Mouse (Mus musculus): ENCODE results near the gene Lysmd2. TPM values are rescaled to one million over a fixed set of nuclear protein-coding genes. Genes with fewer than 3 reads are reported as not detected.
A peak's percentile ranks its signal among the peaks of the same experiment; 100 is the strongest.

Gene Lysmd2
- polyA plus RNA-seq, 1 experiment from 2014 or later: 26.6 TPM

DNA sequence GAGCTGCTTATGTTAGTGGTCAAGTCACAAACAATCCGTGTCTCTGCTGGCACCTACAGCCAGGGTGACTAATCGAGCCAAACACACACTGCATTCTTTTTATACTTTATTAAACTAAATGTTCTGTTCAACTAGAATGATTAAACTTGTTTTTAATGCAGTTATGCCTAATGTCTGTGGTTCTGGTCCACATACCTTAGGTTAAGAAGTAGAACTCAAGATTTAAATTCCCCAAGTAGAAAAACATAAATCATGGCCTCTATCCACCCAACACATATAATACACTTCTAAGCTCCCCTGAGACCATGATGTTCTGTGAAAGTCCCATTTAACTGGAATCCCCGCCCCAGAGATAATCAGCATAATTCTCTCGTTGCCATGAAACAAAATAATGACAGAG, 54.1 kb downstream of the Lysmd2 start:
- no peak overlapping the region for H3K9ac ChIP-seq (ENCODE audit: low read length)
- no peaks in the 10 kb centered on the region for H3K4me1 ChIP-seq (replicated peaks; ENCODE audit: control insufficient read depth, insufficient read depth, low read length)
- no peaks in the 10 kb centered on the region for H3K27me3 ChIP-seq (replicated peaks; ENCODE audit: control insufficient read depth, insufficient read depth, low read length)
- no peaks in the 10 kb centered on the region for H3K36me3 ChIP-seq (ENCODE audit: control insufficient read depth, insufficient read depth, low read length)
- H3K4me3 ChIP-seq (ENCODE audit: low read depth, low read length): no peak overlapping the region
- H3K9me3 ChIP-seq (ENCODE audit: control insufficient read depth, low read length): no peaks in the 10 kb centered on the region
- DNase-seq (ENCODE audit: low spot score) (no peak), ATAC-seq (replicated peaks; ENCODE audit: low FRiP score, low TSS enrichment, low read depth) (no peak)
- H3K27ac ChIP-seq (ENCODE audit: low read depth): no peak overlapping the region
- WGBS: 72% methylated on average over 4 of the region's 4 CpGs
- H3K4me2 ChIP-seq (ENCODE audit: low read length): no peak overlapping the region

DNA sequence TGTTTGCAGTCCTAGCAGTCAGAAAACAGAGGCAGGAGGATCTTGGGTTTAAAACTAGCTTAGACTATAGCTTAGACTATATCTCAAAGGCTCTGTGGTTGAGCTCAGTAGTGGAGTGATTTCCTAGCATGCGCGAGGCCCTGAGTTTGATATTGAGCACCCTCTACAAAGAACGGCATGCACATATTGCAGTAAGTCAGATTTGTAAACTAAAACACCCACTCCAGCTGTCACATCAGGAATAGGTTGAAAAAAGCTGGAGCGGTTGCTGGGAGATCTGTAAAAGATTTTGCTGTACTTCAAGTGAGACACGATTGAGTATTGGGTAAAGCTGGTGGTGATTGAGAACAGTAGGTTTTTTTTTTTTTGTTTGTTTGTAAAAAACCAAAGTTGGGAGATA, 55.1 kb downstream of the Lysmd2 start:
- WGBS: 84% methylated on average over 5 of the region's 5 CpGs
- H3K27me3 ChIP-seq (replicated peaks; ENCODE audit: control insufficient read depth, insufficient read depth, low read length): no peaks in the 10 kb centered on the region
- ATAC-seq (replicated peaks; ENCODE audit: low FRiP score, low TSS enrichment, low read depth) (no peak), DNase-seq (ENCODE audit: low spot score) (no peak)
- H3K4me3 ChIP-seq (ENCODE audit: low read depth, low read length): no peak overlapping the region
- no peak overlapping the region for H3K27ac ChIP-seq (ENCODE audit: low read depth)
- H3K9ac ChIP-seq (ENCODE audit: low read length): no peak overlapping the region
- no peaks in the 10 kb centered on the region for H3K4me1 ChIP-seq (replicated peaks; ENCODE audit: control insufficient read depth, insufficient read depth, low read length)
- H3K4me2 ChIP-seq (ENCODE audit: low read length): no peak overlapping the region
- no peaks in the 10 kb centered on the region for H3K36me3 ChIP-seq (ENCODE audit: control insufficient read depth, insufficient read depth, low read length)
- H3K9me3 ChIP-seq (ENCODE audit: control insufficient read depth, low read length): no peaks in the 10 kb centered on the region

DNA sequence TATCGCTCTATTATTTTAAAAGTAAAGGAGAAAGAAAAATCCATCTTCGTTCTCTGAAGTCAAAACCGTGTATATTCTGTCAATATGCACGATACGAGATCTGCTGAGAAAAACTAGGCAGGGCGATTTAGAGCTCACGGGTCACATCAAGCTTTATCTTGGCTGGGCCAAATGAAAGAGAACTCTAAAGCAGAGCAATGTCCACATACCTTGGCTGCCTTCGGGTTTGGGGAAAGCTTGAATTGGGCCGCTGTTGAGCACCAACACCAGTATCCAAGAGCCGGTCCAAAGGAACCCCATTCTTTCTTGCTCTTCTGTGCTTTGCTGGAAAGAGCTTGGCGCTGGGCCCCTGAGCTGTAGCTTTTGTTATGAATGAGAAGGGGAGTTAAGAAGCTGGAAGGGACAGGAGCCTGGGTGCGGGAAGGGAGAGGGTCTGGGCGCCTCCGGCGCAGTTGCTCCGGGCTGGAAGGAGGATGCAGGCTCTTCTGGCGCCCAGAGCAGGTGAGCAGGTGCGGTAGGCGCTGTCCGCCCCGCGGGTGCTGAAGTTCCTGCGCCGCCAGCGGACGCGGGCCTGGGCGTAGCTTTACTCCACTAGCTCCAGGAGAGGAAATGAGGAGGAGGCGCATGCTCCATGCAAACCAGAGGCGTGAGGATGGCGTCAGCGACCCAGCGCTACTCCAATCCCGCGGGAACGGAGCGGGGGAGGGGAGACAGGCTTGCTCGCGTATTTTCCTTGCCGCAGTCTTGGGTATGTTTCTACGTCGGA, 58.1 kb downstream of the Lysmd2 start, which contains the start of gene Scg3:
Gene Scg3 (minus strand): TSS at position 631 of the 766 bp plus-strand sequence.
- DNase-seq (ENCODE audit: low spot score) (peak; percentile 96), ATAC-seq (replicated peaks; ENCODE audit: low FRiP score, low TSS enrichment, low read depth) (peak; percentile 91)
- H3K27me3 ChIP-seq (replicated peaks; ENCODE audit: control insufficient read depth, insufficient read depth, low read length): no peaks in the 10 kb centered on the region
- H3K36me3 ChIP-seq (ENCODE audit: control insufficient read depth, insufficient read depth, low read length): no peaks in the 10 kb centered on the region
- peak within 1 kb of the TSS; percentile 53 for H3K4me2 ChIP-seq (ENCODE audit: low read length)
- no peak within 1 kb of the TSS for H3K27ac ChIP-seq (ENCODE audit: low read depth)
- H3K9ac ChIP-seq (ENCODE audit: low read length): no peak within 1 kb of the TSS
- peak within 1 kb of the TSS; percentile 25 for H3K4me3 ChIP-seq (ENCODE audit: low read depth, low read length)
- no peaks in the 10 kb centered on the region for H3K4me1 ChIP-seq (replicated peaks; ENCODE audit: control insufficient read depth, insufficient read depth, low read length)
- no peaks in the 10 kb centered on the region for H3K9me3 ChIP-seq (ENCODE audit: control insufficient read depth, low read length)
- WGBS: 9% methylated on average over 41 of the region's 42 CpGs

DNA sequence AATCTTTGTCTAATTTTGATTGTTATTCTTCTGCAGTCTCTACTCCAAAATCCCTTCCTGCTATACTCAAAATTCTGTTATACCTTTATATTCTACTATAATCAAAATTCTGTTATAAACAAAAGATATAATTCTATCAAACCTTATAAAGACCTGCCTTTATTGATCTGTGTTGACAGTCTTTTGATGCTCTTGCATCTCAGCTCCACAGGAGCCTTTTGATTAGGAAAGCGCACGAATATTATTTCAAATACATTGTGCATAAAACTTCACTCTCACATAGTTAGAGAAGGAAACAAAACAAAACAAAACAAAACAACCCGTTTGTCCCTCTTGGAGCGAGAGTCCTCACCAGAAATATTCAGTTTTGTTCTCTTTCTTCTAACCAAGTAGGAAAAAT, 58.8 kb downstream of the Lysmd2 start:
- Histone ChIP-seq H3K9ac (ENCODE audit: low read length) (no peak overlapping the region), H3K4me1 (replicated peaks; ENCODE audit: control insufficient read depth, insufficient read depth, low read length) (no peaks in the 10 kb centered on the region), H3K4me2 (ENCODE audit: low read length) (peak overlapping the region; percentile 53), H3K4me3 (ENCODE audit: low read depth, low read length) (peak overlapping the region; percentile 25), H3K9me3 (ENCODE audit: control insufficient read depth, low read length) (no peaks in the 10 kb centered on the region), H3K27ac (ENCODE audit: low read depth) (no peak overlapping the region), H3K36me3 (ENCODE audit: control insufficient read depth, insufficient read depth, low read length) (no peaks in the 10 kb centered on the region), H3K27me3 (replicated peaks; ENCODE audit: control insufficient read depth, insufficient read depth, low read length) (no peaks in the 10 kb centered on the region)
- DNase-seq (ENCODE audit: low spot score): no peak
- ATAC-seq (replicated peaks; ENCODE audit: low FRiP score, low TSS enrichment, low read depth): no peak
- 68% methylated on average over 4 of the region's 4 CpGs for WGBS

DNA sequence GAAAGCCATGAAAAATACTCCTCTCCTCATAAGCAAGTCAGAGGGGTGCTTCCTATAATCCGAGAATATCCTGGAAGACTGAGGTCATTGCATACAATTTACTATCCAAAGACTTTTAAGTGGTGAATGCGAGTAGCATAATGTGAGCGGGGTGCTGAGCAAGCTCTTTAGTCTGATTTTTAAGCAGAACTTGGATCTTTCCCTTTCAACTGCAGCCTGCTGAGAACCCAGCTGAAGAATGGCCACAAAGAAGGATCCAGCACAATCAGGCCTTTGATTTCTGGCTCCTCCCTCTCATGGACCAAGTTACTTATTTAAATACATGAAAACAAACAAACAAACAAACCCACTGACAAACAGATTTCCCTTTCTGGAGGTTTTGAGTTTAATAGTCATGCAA, 59.2 kb downstream of the Lysmd2 start:
- Histone ChIP-seq H3K9ac (ENCODE audit: low read length) (no peak overlapping the region), H3K36me3 (ENCODE audit: control insufficient read depth, insufficient read depth, low read length) (no peaks in the 10 kb centered on the region), H3K27me3 (replicated peaks; ENCODE audit: control insufficient read depth, insufficient read depth, low read length) (no peaks in the 10 kb centered on the region), H3K4me2 (ENCODE audit: low read length) (no peak overlapping the region), H3K9me3 (ENCODE audit: control insufficient read depth, low read length) (peaks cover under 1% of the 10 kb centered on the region; the same call in 1 of the 2 replicates), H3K27ac (ENCODE audit: low read depth) (no peak overlapping the region), H3K4me3 (ENCODE audit: low read depth, low read length) (no peak overlapping the region), H3K4me1 (replicated peaks; ENCODE audit: control insufficient read depth, insufficient read depth, low read length) (no peaks in the 10 kb centered on the region)
- WGBS: 74% methylated on average over 3 of the region's 3 CpGs
- DNase-seq (ENCODE audit: low spot score) (no peak), ATAC-seq (replicated peaks; ENCODE audit: low FRiP score, low TSS enrichment, low read depth) (no peak)

Other genes starting within 250 kb of the Lysmd2 start
- gene Mapk6, start 215.7 kb upstream of the Lysmd2 start, polyA plus RNA-seq (2014; fragmentation: Nextera tagmentation; extraction: Ambion mirVana): 66.3 and 73.1 TPM in 2 replicates
- gene Leo1, start 184.2 kb upstream of the Lysmd2 start, polyA plus RNA-seq (2014; fragmentation: Nextera tagmentation; extraction: Ambion mirVana): 35.1 and 35.3 TPM in 2 replicates
- 89.2 and 92.5 TPM in 2 replicates for gene Tmod3, start 66.1 kb upstream of the Lysmd2 start, polyA plus RNA-seq (2014; fragmentation: Nextera tagmentation; extraction: Ambion mirVana)
- 17.6 and 21.3 TPM in 2 replicates for gene Tmod2, start 14.4 kb upstream of the Lysmd2 start, polyA plus RNA-seq (2014; fragmentation: Nextera tagmentation; extraction: Ambion mirVana)
- 10.4 and 10.9 TPM in 2 replicates for gene Scg3, start 58.3 kb downstream of the Lysmd2 start, polyA plus RNA-seq (2014; fragmentation: Nextera tagmentation; extraction: Ambion mirVana)
- gene Bmp5, start 149.6 kb downstream of the Lysmd2 start, polyA plus RNA-seq (2014; fragmentation: Nextera tagmentation; extraction: Ambion mirVana): 9.8 and 11.2 TPM in 2 replicates

All from intestine, embryonic 14.5 days (tissue).